Mouse (Mus musculus): Measurements from ENCODE around the gene 9130019O22Rik. TPM values are rescaled to one million over a fixed set of nuclear protein-coding genes. Genes with fewer than 3 reads are reported as not detected.

Gene 9130019O22Rik
- 4.2 TPM for polyA plus RNA-seq (2015; fragmentation: Illumina TruSeq; extraction: RNeasy Lipid Tissue Mini Kit (QIAGEN cat#74804); ENCODE audit: insufficient read depth, low replicate concordance)

DNA sequence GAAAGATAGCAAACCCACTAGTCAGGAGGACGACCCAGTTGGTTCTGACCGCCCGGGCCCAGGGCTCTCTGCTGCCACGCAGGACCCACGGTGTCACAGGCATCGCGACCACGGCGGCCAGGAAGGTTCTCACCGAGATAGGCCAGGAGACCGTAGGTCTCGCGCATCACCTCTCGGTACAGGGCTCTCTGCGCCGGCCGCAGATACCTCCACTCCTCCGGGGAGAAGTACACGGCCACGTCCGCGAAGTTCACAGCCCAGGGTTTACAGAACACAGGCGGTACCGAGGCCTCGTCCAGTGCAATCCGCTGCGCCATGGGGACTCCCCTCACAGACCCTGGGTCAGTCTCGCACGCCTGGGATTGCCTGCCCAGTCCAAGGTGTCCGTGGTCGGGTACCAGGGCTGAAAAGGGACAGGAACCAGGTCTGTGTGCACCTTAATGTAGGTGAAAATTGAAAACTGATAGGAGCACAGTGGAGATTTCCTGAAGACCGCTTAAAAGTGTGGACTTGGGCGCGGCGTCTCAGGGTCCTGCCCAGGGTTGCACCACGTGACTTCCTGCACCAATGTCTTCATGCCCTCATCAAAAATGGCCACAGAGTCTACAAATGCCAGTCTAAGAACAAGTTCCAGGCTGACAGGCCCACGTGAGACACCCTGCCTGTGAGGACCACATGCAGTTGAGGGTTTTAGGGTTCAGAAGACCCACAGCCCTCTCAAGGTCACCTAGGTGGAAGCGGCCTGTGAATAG, at the start of gene 9130019O22Rik:
9130019O22Rik (minus strand) TSS at position 526 of the 752 bp plus-strand sequence.

DNA sequence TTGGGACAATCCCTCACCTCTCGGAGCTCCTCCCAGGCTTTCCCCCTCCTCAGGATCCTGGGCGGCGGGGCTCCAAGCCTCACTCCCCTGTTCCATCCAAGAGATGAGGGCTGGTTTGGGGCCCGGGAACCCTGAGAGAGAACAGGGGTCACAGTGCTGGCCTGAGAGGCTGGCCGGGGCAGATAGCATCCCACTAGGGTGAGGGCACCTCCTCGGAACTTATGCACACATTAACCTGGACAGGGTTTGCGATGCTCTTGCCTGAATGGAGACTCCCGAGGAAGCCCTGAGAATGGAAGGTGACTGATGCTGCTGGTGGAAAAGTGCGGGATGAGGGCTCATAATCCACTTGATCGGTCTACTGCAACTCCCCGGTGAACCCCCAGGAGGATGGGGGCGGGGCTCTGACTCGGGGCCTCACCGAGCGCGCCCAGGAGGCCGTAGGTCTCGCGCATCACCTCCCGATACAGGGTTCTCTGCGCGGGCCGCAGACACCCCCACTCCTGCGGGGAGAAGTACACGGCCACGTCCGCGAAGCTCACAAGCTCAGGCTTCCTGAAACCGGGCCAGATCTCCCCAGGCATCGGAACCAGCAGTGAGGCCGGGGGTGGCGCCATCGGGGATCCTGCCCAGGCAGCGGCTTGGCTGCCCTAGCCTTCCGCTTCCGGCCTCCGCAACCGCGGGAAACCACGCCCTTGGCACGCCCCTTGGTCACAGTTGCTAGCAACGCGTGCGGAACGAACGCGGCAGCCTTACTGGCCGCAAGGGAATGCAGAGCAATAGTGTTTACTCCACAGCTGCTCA, 34.6 kb upstream of the 9130019O22Rik start, which contains the start of gene Zfp688:
Zfp688 (minus strand) TSS at position 681 of the 804 bp plus-strand sequence.

GRCm38 (mm10) chr7:127406002-127406987, 19.3 kb upstream of the 9130019O22Rik start, which contains the start of gene Zfp764:
Zfp764 (minus strand) TSS chr7:127406822.

DNA sequence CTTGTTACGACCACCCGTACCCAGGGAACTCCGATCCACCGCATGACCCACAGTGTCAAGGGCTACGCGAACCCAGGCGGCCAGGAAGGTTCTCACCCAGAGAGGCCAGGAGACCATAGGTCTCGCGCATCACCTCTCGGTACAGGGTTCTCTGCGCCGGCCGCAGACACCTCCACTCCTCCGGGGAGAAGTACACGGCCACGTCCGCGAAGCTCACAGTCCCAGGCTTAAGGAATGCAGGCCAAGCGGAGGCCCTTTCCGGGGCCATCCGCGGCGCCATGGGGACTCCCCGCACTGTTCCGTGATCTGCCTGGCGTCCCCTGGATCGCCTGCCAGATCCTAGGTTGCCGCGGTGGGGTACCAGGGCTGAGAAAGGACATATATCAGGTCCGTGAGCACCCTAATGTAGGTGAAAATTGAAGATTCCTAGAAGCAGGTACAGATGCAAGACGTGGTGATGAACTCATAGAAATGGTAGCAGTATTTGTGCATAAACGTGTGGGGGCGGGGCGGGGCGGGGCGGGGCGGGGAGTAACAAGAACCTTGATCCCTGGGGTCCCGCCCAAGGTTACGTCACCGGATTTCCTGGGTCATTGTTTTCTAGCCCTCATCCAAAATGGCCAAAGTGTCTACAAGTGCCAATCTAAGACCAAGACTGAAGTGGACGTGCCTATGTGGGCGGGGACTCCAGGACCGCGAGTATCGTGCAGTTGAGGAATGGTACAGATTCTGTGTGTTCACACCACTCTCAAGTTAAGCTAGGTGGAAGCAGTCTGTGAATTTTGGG, 6.4 kb upstream of the 9130019O22Rik start, which contains the start of gene E430018J23Rik:
E430018J23Rik (minus strand) TSS at position 473 of the 787 bp plus-strand sequence.

GRCm38 (mm10) chr7:127375271-127376245, 11.4 kb downstream of the 9130019O22Rik start, which contains the start of gene Zfp747:
Zfp747 (minus strand) TSS chr7:127376050.

GRCm38 (mm10) chr7:127345512-127346325, 41.2 kb downstream of the 9130019O22Rik start, which contains the start of gene Zfp768:
Zfp768 (minus strand) TSS chr7:127345589.

Other genes with a start within 250 kb of the 9130019O22Rik start
- 77.1 TPM for gene Spn, start 249.3 kb downstream of the 9130019O22Rik start, polyA plus RNA-seq (2015; fragmentation: Illumina TruSeq; extraction: RNeasy Lipid Tissue Mini Kit (QIAGEN cat#74804); ENCODE audit: insufficient read depth, low replicate concordance)
- 83.7 TPM for gene Cd2bp2, start 191.1 kb downstream of the 9130019O22Rik start, polyA plus RNA-seq (2015; fragmentation: Illumina TruSeq; extraction: RNeasy Lipid Tissue Mini Kit (QIAGEN cat#74804); ENCODE audit: insufficient read depth, low replicate concordance)
- gene Tbc1d10b, start 178.7 kb downstream of the 9130019O22Rik start, polyA plus RNA-seq (2015; fragmentation: Illumina TruSeq; extraction: RNeasy Lipid Tissue Mini Kit (QIAGEN cat#74804); ENCODE audit: insufficient read depth, low replicate concordance): 37.1 TPM
- gene Mylpf, start 178.3 kb downstream of the 9130019O22Rik start, polyA plus RNA-seq (2015; fragmentation: Illumina TruSeq; extraction: RNeasy Lipid Tissue Mini Kit (QIAGEN cat#74804); ENCODE audit: insufficient read depth, low replicate concordance): 5.7 TPM
- gene Zfp553, start 154.1 kb downstream of the 9130019O22Rik start, polyA plus RNA-seq (2015; fragmentation: Illumina TruSeq; extraction: RNeasy Lipid Tissue Mini Kit (QIAGEN cat#74804); ENCODE audit: insufficient read depth, low replicate concordance): 9.4 TPM
- 234 TPM for gene Sept1, start 154.0 kb downstream of the 9130019O22Rik start, polyA plus RNA-seq (2015; fragmentation: Illumina TruSeq; extraction: RNeasy Lipid Tissue Mini Kit (QIAGEN cat#74804); ENCODE audit: insufficient read depth, low replicate concordance)
- 6.0 TPM for gene Zfp771, start 142.9 kb downstream of the 9130019O22Rik start, polyA plus RNA-seq (2015; fragmentation: Illumina TruSeq; extraction: RNeasy Lipid Tissue Mini Kit (QIAGEN cat#74804); ENCODE audit: insufficient read depth, low replicate concordance)
- gene Dctpp1, start 126.5 kb downstream of the 9130019O22Rik start, polyA plus RNA-seq (2015; fragmentation: Illumina TruSeq; extraction: RNeasy Lipid Tissue Mini Kit (QIAGEN cat#74804); ENCODE audit: insufficient read depth, low replicate concordance): 8.7 TPM
- gene Sephs2, start 113.1 kb downstream of the 9130019O22Rik start, polyA plus RNA-seq (2015; fragmentation: Illumina TruSeq; extraction: RNeasy Lipid Tissue Mini Kit (QIAGEN cat#74804); ENCODE audit: insufficient read depth, low replicate concordance): 26.2 TPM
- gene Itgal, start 90.9 kb downstream of the 9130019O22Rik start, polyA plus RNA-seq (2015; fragmentation: Illumina TruSeq; extraction: RNeasy Lipid Tissue Mini Kit (QIAGEN cat#74804); ENCODE audit: insufficient read depth, low replicate concordance): 108 TPM
- gene Zfp768, start 41.6 kb downstream of the 9130019O22Rik start, polyA plus RNA-seq (2015; fragmentation: Illumina TruSeq; extraction: RNeasy Lipid Tissue Mini Kit (QIAGEN cat#74804); ENCODE audit: insufficient read depth, low replicate concordance): 3.3 TPM
- gene Zfp747, start 11.1 kb downstream of the 9130019O22Rik start, polyA plus RNA-seq (2015; fragmentation: Illumina TruSeq; extraction: RNeasy Lipid Tissue Mini Kit (QIAGEN cat#74804); ENCODE audit: insufficient read depth, low replicate concordance): 4.0 TPM
- 2.5 TPM for gene E430018J23Rik, start 6.5 kb upstream of the 9130019O22Rik start, polyA plus RNA-seq (2015; fragmentation: Illumina TruSeq; extraction: RNeasy Lipid Tissue Mini Kit (QIAGEN cat#74804); ENCODE audit: insufficient read depth, low replicate concordance)
- gene Zfp764, start 19.7 kb upstream of the 9130019O22Rik start, polyA plus RNA-seq (2015; fragmentation: Illumina TruSeq; extraction: RNeasy Lipid Tissue Mini Kit (QIAGEN cat#74804); ENCODE audit: insufficient read depth, low replicate concordance): 9.8 TPM
- gene Zfp688, start 34.9 kb upstream of the 9130019O22Rik start, polyA plus RNA-seq (2015; fragmentation: Illumina TruSeq; extraction: RNeasy Lipid Tissue Mini Kit (QIAGEN cat#74804); ENCODE audit: insufficient read depth, low replicate concordance): 16.2 TPM
- gene Zfp689, start 62.0 kb upstream of the 9130019O22Rik start, polyA plus RNA-seq (2015; fragmentation: Illumina TruSeq; extraction: RNeasy Lipid Tissue Mini Kit (QIAGEN cat#74804); ENCODE audit: insufficient read depth, low replicate concordance): 2.5 TPM
- gene Prr14, start 72.4 kb upstream of the 9130019O22Rik start, polyA plus RNA-seq (2015; fragmentation: Illumina TruSeq; extraction: RNeasy Lipid Tissue Mini Kit (QIAGEN cat#74804); ENCODE audit: insufficient read depth, low replicate concordance): 76.8 TPM
- 86.5 TPM for gene Fbrs, start 92.0 kb upstream of the 9130019O22Rik start, polyA plus RNA-seq (2015; fragmentation: Illumina TruSeq; extraction: RNeasy Lipid Tissue Mini Kit (QIAGEN cat#74804); ENCODE audit: insufficient read depth, low replicate concordance)
- gene Srcap, start 124.8 kb upstream of the 9130019O22Rik start, polyA plus RNA-seq (2015; fragmentation: Illumina TruSeq; extraction: RNeasy Lipid Tissue Mini Kit (QIAGEN cat#74804); ENCODE audit: insufficient read depth, low replicate concordance): 41.1 TPM
- gene Gm42715, start 132.4 kb upstream of the 9130019O22Rik start, polyA plus RNA-seq (2015; fragmentation: Illumina TruSeq; extraction: RNeasy Lipid Tissue Mini Kit (QIAGEN cat#74804); ENCODE audit: insufficient read depth, low replicate concordance): 25.3 TPM
- gene Tmem265, start 174.2 kb upstream of the 9130019O22Rik start, polyA plus RNA-seq (2015; fragmentation: Illumina TruSeq; extraction: RNeasy Lipid Tissue Mini Kit (QIAGEN cat#74804); ENCODE audit: insufficient read depth, low replicate concordance): not detected
- 103 TPM for gene Phkg2, start 186.2 kb upstream of the 9130019O22Rik start, polyA plus RNA-seq (2015; fragmentation: Illumina TruSeq; extraction: RNeasy Lipid Tissue Mini Kit (QIAGEN cat#74804); ENCODE audit: insufficient read depth, low replicate concordance)
- gene Ccdc189, start 201.4 kb upstream of the 9130019O22Rik start, polyA plus RNA-seq (2015; fragmentation: Illumina TruSeq; extraction: RNeasy Lipid Tissue Mini Kit (QIAGEN cat#74804); ENCODE audit: insufficient read depth, low replicate concordance): 1.8 TPM
- gene Rnf40, start 201.6 kb upstream of the 9130019O22Rik start, polyA plus RNA-seq (2015; fragmentation: Illumina TruSeq; extraction: RNeasy Lipid Tissue Mini Kit (QIAGEN cat#74804); ENCODE audit: insufficient read depth, low replicate concordance): 30.1 TPM
- 6.0 TPM for gene Zfp629, start 228.6 kb upstream of the 9130019O22Rik start, polyA plus RNA-seq (2015; fragmentation: Illumina TruSeq; extraction: RNeasy Lipid Tissue Mini Kit (QIAGEN cat#74804); ENCODE audit: insufficient read depth, low replicate concordance)

All from spleen, adult 10 weeks (tissue).